Mouse (Mus musculus) erythroblast, embryonic 14.5 days (primary cell): ENCODE data around the gene Camsap1. TPM values are rescaled to one million over a fixed set of nuclear protein-coding genes. Genes with fewer than 3 reads are reported as not detected.

ENCODE experiments used
- H3K27me3 ChIP-seq: 2 replicates; pipeline ENCODE4 v1.6.1; 2012; ENCODE audit warnings: inconsistent platforms; ENCODE audit not compliant: control insufficient read depth
- H3K36me3 ChIP-seq: 2 replicates; pipeline ENCODE4 v1.6.1; 2012; ENCODE audit warnings: mild to moderate bottlenecking, inconsistent platforms; ENCODE audit not compliant: control insufficient read depth
- H3K4me1 ChIP-seq: 2 replicates; pipeline ENCODE4 v1.6.1; 2012; ENCODE audit warnings: inconsistent platforms; ENCODE audit not compliant: control insufficient read depth
- H3K4me3 ChIP-seq: replicated peaks from 2 replicates; pipeline ENCODE3; 2012; ENCODE audit warnings: moderate library complexity, mild to moderate bottlenecking, inconsistent platforms
- H3K9me3 ChIP-seq: 2 replicates; pipeline ENCODE4 v1.6.1; 2012; ENCODE audit warnings: low read length, inconsistent platforms, mixed read lengths; ENCODE audit not compliant: control insufficient read depth
- GATA1 ChIP-seq: IDR thresholded peaks from 2 replicates; pipeline ENCODE4 v1.6.1; 2012; ENCODE audit warnings: low read length, inconsistent platforms, mixed read lengths
- TAL1 ChIP-seq: IDR thresholded peaks from 3 replicates; pipeline ENCODE4 v1.6.1; 2012; ENCODE audit warnings: low read length, inconsistent platforms, mixed read lengths
- polyA plus RNA-seq: library from polyadenylated mRNA; stranded (reverse); fragments of >175 nt; gene quantifications from 2 replicates; pipeline ENCODE4 v1.2.3, GENCODE M21; 2012

Gene Camsap1
- polyA plus RNA-seq, 1 experiment: 0.75 TPM

GRCm38 (mm10) chr2:25914201-25914600 lies 68.9 kb downstream of the Camsap1 start:
- H3K4me3 ChIP-seq: no peak overlapping the region
- no peaks in the 10 kb centered on the region for H3K9me3 ChIP-seq
- H3K4me1 ChIP-seq: no peaks in the 10 kb centered on the region
- H3K36me3 ChIP-seq: no peaks in the 10 kb centered on the region
- TF ChIP-seq GATA1: no peak
- no peak for TF ChIP-seq TAL1
- H3K27me3 ChIP-seq: no peaks in the 10 kb centered on the region

DNA sequence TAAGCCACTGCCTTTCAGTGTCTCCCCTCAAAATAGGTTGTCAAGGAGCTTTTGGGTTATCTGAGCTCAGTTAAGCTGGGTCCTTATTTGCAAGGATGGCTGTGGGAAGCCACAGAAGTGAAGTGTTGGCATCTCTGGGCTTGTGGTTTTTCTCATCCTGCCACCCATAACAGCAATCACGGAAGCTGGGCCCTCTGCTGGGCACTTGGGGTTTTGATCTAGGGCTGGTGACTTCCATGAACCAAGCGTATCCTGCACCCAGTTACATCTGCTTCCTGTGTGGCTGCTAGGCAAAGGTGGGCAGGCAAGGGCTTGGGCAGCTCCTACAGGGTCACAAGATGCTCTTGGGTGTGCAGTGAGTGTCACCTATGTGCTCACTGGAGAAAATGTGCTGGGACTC lies 69.8 kb downstream of the Camsap1 start:
- H3K27me3 ChIP-seq: no peaks in the 10 kb centered on the region
- no peaks in the 10 kb centered on the region for H3K36me3 ChIP-seq
- TF ChIP-seq TAL1 (no peak), GATA1 (no peak)
- no peaks in the 10 kb centered on the region for H3K9me3 ChIP-seq
- no peak overlapping the region for H3K4me3 ChIP-seq
- no peaks in the 10 kb centered on the region for H3K4me1 ChIP-seq

DNA sequence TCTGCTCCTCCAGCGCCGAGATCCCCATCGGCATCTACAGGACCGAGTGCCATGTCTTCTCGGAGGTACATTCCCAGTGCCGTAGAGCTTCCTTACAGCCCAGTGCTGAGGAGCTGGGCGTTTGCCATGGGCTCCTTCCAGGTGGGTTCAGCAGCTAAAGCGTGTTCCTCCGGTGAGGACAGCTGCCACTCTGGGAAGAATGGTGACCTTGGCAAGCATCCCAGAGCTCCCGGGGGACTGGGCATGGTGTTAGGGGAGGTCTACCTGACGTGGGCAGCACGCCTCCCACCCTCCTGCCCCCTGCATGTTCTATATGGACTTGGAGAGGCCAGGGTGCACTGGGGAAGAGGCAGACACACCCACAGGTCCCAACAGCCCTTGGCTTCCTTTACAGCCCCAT lies 73.2 kb downstream of the Camsap1 start:
- no peak for TF ChIP-seq GATA1
- TF ChIP-seq TAL1: no peak
- Histone ChIP-seq H3K4me3 (no peak overlapping the region), H3K9me3 (no peaks in the 10 kb centered on the region), H3K36me3 (no peaks in the 10 kb centered on the region), H3K4me1 (no peaks in the 10 kb centered on the region), H3K27me3 (no peaks in the 10 kb centered on the region)

GRCm38 (mm10) chr2:25898970-25899369 lies 84.1 kb downstream of the Camsap1 start:
- TF ChIP-seq TAL1 (no peak), GATA1 (no peak)
- H3K4me3 ChIP-seq: no peak overlapping the region
- H3K36me3 ChIP-seq: no peaks in the 10 kb centered on the region
- H3K4me1 ChIP-seq: no peaks in the 10 kb centered on the region
- H3K27me3 ChIP-seq: no peaks in the 10 kb centered on the region; the same call in 1 of the 2 replicates
- H3K9me3 ChIP-seq: no peaks in the 10 kb centered on the region

DNA sequence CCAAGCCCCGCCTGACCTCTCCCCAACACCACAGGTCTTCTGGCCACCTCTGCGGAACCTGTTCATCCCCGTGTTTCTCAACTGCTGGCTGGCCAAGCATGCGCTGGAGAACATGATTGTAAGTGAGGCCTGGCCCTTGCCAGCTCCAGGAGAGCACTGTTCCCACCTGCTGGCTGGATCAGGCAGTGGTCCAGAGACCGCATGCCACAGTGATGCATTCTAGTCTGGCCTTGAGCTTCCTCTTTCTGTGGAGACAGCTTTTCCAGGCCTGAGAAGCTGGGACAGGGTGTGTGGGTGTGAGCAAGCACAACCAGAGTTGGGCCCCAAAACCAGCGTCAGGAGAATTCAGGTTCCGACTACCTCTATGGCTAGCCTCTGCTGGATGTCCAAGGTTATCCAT lies 90.6 kb downstream of the Camsap1 start:
- TF ChIP-seq GATA1 (no peak), TAL1 (no peak)
- Histone ChIP-seq H3K4me3 (no peak overlapping the region), H3K9me3 (no peaks in the 10 kb centered on the region), H3K4me1 (peaks cover 8% of the 10 kb centered on the region), H3K27me3 (no peaks in the 10 kb centered on the region; the same call in 1 of the 2 replicates), H3K36me3 (no peaks in the 10 kb centered on the region)

GRCm38 (mm10) chr2:25888144-25888543 lies 94.9 kb downstream of the Camsap1 start:
- Histone ChIP-seq H3K9me3 (no peaks in the 10 kb centered on the region), H3K27me3 (peaks cover 6% of the 10 kb centered on the region; the same call in 1 of the 2 replicates), H3K36me3 (no peaks in the 10 kb centered on the region), H3K4me3 (no peak overlapping the region), H3K4me1 (peaks cover 20% of the 10 kb centered on the region)
- no peak for TF ChIP-seq GATA1
- no peak for TF ChIP-seq TAL1

DNA sequence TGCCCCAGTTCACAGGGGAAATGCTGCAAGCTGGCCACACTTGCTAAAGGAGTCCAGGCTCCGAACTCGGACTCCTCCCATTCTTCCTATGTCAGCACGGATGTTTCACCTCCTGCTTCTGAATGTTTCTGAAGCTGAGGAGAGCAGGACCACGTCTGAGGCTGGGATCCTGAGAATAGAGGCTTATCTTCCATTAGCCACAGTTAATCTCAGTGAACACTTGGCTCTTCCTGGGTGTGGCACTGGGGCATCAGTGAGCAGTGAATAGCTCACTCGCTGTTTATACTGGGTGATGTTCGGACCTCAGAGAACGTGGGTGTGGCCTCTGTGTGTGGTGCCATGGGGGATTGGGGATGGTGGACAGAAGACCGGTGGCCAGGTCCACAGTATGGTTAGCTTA lies 95.9 kb downstream of the Camsap1 start:
- no peak for TF ChIP-seq GATA1
- no peak for TF ChIP-seq TAL1
- peaks cover 6% of the 10 kb centered on the region; the same call in 1 of the 2 replicates for H3K27me3 ChIP-seq

GRCm38 (mm10) chr2:25884756-25885155 lies 98.3 kb downstream of the Camsap1 start:
- no peaks in the 10 kb centered on the region for H3K9me3 ChIP-seq
- H3K4me3 ChIP-seq: no peak overlapping the region
- no peak for TF ChIP-seq TAL1
- no peak for TF ChIP-seq GATA1
- peaks cover 6% of the 10 kb centered on the region; the same call in 1 of the 2 replicates for H3K27me3 ChIP-seq
- H3K36me3 ChIP-seq: no peaks in the 10 kb centered on the region
- H3K4me1 ChIP-seq: peaks cover 20% of the 10 kb centered on the region

More for the DNA sequence above, 95.9 kb downstream of the Camsap1 start:
- Histone ChIP-seq H3K4me3 (no peak overlapping the region), H3K36me3 (no peaks in the 10 kb centered on the region), H3K9me3 (no peaks in the 10 kb centered on the region), H3K4me1 (peaks cover 20% of the 10 kb centered on the region)

DNA sequence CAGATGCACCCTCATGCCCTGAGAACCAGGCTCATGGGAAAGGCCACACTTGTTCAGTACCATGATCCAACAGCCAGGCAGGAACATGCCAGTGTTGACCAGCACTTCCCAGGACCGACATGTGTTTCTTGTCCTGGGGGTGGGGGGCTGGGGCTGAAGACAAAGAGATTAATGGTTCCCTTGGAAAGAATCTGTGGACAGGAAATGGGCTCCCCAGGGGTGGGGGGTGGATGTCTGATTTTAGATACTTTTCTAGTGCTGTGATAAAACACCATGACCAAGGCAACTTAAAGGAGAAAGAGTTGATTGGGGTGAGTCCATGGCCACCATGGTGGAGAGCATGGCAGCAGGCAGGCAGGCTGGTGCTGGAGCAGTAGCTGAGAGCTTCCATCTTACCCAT lies 100.8 kb downstream of the Camsap1 start:
- H3K4me1 ChIP-seq: peaks cover 10% of the 10 kb centered on the region
- peaks cover 27% of the 10 kb centered on the region for H3K27me3 ChIP-seq
- TF ChIP-seq GATA1: no peak
- TF ChIP-seq TAL1: no peak
- no peaks in the 10 kb centered on the region for H3K36me3 ChIP-seq
- H3K4me3 ChIP-seq: no peak overlapping the region
- H3K9me3 ChIP-seq: no peaks in the 10 kb centered on the region

GRCm38 (mm10) chr2:25879061-25879460 lies 104.0 kb downstream of the Camsap1 start:
- TF ChIP-seq TAL1 (no peak), GATA1 (no peak)
- no peaks in the 10 kb centered on the region for H3K4me1 ChIP-seq
- no peak overlapping the region for H3K4me3 ChIP-seq
- peaks cover 32% of the 10 kb centered on the region for H3K27me3 ChIP-seq
- no peaks in the 10 kb centered on the region for H3K9me3 ChIP-seq
- no peaks in the 10 kb centered on the region for H3K36me3 ChIP-seq
